Mouse (Mus musculus): Measurements from ENCODE around the gene Olfr177. TPM values are rescaled to one million over a fixed set of nuclear protein-coding genes. Genes with fewer than 3 reads are reported as not detected.

The Olfr177 gene
- not detected in 2 replicates for polyA plus RNA-seq (2021; fragmentation: Nextera tagmentation)
- long read RNA-seq, experiment 1: 0 reads
- long read RNA-seq, experiment 2: 0 reads

DNA sequence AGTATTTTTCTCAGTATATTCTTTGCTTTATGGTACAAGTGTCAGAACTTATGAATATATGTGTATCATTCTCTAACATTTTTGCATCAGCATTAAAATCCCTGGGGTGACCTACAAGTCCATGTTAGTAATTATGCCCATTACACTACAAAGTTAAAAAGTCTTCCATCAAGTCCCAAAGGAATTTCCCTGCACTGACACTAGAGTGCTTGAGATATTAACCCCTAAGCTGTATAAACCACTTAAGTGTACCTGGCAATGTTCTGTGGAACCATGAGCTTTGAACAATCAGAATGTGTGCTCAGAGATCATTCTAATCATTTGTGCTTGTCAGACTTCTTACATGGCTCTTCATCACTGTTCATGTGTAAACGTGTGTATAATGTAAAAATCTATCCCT lies at the start of gene Olfr177:
Olfr177 (minus strand) TSS at position 101 of the 400 bp plus-strand sequence.

GRCm38 (mm10) chr16:58891963-58892362 lies 17.4 kb upstream of the Olfr177 start, which contains the start of gene Olfr178:
Olfr178 (minus strand) TSS chr16:58892063.

DNA sequence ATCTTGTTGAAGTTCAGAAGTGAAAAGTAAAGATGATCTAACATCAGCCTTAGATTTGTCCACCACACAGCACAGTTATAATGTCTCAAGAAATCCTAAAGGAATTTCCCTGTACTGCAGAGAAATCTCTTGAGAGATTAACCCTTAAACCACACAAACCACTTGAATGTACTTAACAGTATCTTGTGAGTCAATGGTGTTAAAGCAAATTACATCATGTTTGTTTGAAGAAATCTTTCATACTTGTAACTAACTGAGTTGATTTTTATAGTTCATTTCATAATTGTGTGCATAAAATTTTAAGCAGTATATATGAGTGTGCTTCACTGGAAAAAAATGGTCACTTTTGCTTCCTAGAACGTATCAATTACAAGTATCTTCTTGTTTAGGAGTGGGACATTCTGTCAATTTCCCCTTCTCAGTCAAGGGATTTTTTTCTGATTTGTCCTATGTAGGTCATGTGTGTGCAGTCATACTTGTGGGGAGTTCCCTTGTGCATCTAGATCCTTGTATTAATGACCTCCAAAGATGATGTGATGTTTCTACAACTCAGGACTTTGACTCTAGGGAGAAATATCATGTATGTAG lies 47.7 kb downstream of the Olfr177 start, which contains the start of gene Olfr175-ps1:
Olfr175-ps1 (minus strand) TSS at position 51 of the 588 bp plus-strand sequence.

Other genes with a start within 250 kb of the Olfr177 start
- gene E330017A01Rik, start 236.0 kb downstream of the Olfr177 start, polyA plus RNA-seq (2021; fragmentation: Nextera tagmentation): not detected in 2 replicates
- gene Cpox, start 204.5 kb downstream of the Olfr177 start, polyA plus RNA-seq (2021; fragmentation: Nextera tagmentation): 20.8 and 37.0 TPM in 2 replicates
- not detected in 2 replicates for gene Gpr15, start 155.7 kb downstream of the Olfr177 start, polyA plus RNA-seq (2021; fragmentation: Nextera tagmentation)
- gene Cldnd1, start 146.9 kb downstream of the Olfr177 start, polyA plus RNA-seq (2021; fragmentation: Nextera tagmentation): 91.6 and 124 TPM in 2 replicates
- gene Olfr172, start 111.6 kb downstream of the Olfr177 start, polyA plus RNA-seq (2021; fragmentation: Nextera tagmentation): not detected in 2 replicates
- gene Olfr173, start 74.5 kb downstream of the Olfr177 start, polyA plus RNA-seq (2021; fragmentation: Nextera tagmentation): not detected in 2 replicates
- not detected in 2 replicates for gene Olfr175-ps1, start 48.0 kb downstream of the Olfr177 start, polyA plus RNA-seq (2021; fragmentation: Nextera tagmentation)
- not detected in 2 replicates for gene Olfr178, start 17.3 kb upstream of the Olfr177 start, polyA plus RNA-seq (2021; fragmentation: Nextera tagmentation)
- not detected in 2 replicates for gene Olfr181, start 54.0 kb upstream of the Olfr177 start, polyA plus RNA-seq (2021; fragmentation: Nextera tagmentation)
- gene Olfr180, start 54.6 kb upstream of the Olfr177 start, polyA plus RNA-seq (2021; fragmentation: Nextera tagmentation): not detected in 2 replicates
- gene Olfr183, start 120.6 kb upstream of the Olfr177 start, polyA plus RNA-seq (2021; fragmentation: Nextera tagmentation): not detected in 2 replicates
- gene Olfr186, start 155.5 kb upstream of the Olfr177 start, polyA plus RNA-seq (2021; fragmentation: Nextera tagmentation): not detected in 2 replicates
- gene Olfr187, start 165.0 kb upstream of the Olfr177 start, polyA plus RNA-seq (2021; fragmentation: Nextera tagmentation): not detected in 2 replicates
- gene Olfr190, start 203.2 kb upstream of the Olfr177 start, polyA plus RNA-seq (2021; fragmentation: Nextera tagmentation): not detected in 2 replicates
- gene Olfr191, start 215.1 kb upstream of the Olfr177 start, polyA plus RNA-seq (2021; fragmentation: Nextera tagmentation): not detected in 2 replicates
- gene Olfr193, start 237.1 kb upstream of the Olfr177 start, polyA plus RNA-seq (2021; fragmentation: Nextera tagmentation): not detected in 2 replicates
- gene Olfr194, start 246.3 kb upstream of the Olfr177 start, polyA plus RNA-seq (2021; fragmentation: Nextera tagmentation): not detected in 2 replicates

All from left cerebral cortex, adult 6 months (tissue).